Mouse (Mus musculus) liver, postnatal 0 days (tissue): ENCODE results near the gene Helq.

Experiments used
- CTCF ChIP-seq: sonication (generic); IDR thresholded peaks from 2 replicates; pipeline ENCODE4 v1.5.1; 2016; ENCODE audit warnings: antibody characterized with exemption, low read depth
- EP300 ChIP-seq: IDR thresholded peaks from 2 replicates; pipeline ENCODE4 v1.6.1; 2016; ENCODE audit warnings: antibody characterized with exemption, low read depth, mild to moderate bottlenecking

- no peak for TF ChIP-seq CTCF
- no peak for TF ChIP-seq EP300
Observed at GRCm38 (mm10) chr5:100837907-100838306, 39.5 kb upstream of the Helq start.
